Mouse (Mus musculus): Measurements from ENCODE around the gene Gpr107. TPM values are rescaled to one million over a fixed set of nuclear protein-coding genes. Genes with fewer than 3 reads are reported as not detected.

Gpr107 gene
- polyA plus RNA-seq, 1 experiment from 2014 or later = 41.9 TPM

DNA sequence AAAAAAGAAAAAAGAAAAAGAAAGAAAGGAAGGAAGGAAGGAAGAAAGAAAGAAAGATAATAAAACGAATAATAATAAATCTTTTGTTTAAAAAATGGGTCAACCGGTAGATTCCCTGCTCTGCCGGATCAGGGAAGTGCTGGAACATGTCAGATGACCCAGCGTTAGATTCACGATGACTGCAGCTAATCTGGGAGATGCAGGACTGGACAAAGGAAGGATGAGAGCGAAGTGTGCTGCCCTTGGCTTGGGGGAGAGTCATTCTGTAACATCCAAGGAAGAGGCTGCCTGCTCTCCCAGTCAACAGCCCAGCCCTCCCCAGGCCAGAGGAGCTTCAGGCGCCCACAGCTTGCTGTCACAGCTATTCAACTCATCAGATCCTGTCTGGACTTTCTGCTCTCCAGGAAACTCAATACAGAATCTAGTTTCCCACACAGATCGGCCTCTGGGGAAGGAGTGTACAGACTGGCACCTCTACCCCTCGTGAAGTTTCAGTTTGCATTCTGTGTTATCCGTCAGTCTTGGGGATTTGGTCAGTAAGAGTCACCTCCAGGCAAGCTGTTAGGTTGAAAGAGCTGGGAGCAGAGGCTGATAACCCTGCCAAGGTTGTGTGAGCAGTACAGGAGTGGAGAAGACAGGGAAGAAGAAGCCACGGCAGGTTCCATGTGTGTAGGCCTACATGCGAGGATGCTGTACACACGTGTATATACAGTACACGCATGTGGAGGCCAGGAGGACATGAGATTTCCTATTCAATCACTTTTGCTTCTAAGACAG lies 22.2 kb upstream of the Gpr107 start:
- no peak overlapping the region for H3K9ac ChIP-seq
- no peak overlapping the region for H3K4me2 ChIP-seq
- ATAC-seq (ENCODE audit: insufficient number of reproducible peaks, low FRiP score, low TSS enrichment, low read depth) = no peak
- 81% methylated on average over 14 of the region's 14 CpGs for WGBS
- no peaks in the 10 kb centered on the region for H3K27me3 ChIP-seq
- H3K27ac ChIP-seq = no peak overlapping the region
- no peaks in the 10 kb centered on the region for H3K9me3 ChIP-seq
- peaks cover 48% of the 10 kb centered on the region for H3K4me1 ChIP-seq
- H3K4me3 ChIP-seq = no peak overlapping the region
- H3K36me3 ChIP-seq = no peaks in the 10 kb centered on the region

DNA sequence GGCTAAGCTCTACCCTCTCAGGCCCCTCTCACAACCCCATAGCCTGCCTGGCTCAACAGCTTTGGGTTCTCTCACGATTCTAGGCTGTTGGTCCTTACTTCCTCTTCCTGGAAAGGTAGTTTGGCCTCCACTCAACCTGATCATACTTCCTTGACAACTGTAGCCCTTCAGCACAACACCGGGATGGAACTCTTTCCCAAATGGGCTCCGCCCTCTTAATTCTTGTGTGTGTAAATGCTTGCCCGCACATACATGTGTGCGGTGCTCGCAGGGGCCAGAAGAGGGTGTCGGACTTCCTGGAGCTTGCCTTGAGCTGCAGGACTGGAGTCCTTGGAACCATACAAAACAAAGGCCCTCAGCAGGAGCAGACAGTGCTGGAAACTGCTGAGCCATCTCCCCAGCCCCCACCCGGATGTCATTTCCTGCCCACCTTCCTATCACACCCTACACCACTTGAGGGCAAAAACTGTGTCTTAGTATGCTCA lies 21.3 kb upstream of the Gpr107 start:
- Histone ChIP-seq H3K9me3 (no peaks in the 10 kb centered on the region), H3K9ac (no peak overlapping the region), H3K4me1 (peaks cover 50% of the 10 kb centered on the region), H3K27me3 (no peaks in the 10 kb centered on the region), H3K36me3 (no peaks in the 10 kb centered on the region), H3K4me2 (no peak overlapping the region), H3K27ac (no peak overlapping the region; the same call in 1 of the 2 replicates), H3K4me3 (no peak overlapping the region)
- no peak for ATAC-seq (ENCODE audit: insufficient number of reproducible peaks, low FRiP score, low TSS enrichment, low read depth)
- 74% methylated on average over 8 of the region's 8 CpGs for WGBS

DNA sequence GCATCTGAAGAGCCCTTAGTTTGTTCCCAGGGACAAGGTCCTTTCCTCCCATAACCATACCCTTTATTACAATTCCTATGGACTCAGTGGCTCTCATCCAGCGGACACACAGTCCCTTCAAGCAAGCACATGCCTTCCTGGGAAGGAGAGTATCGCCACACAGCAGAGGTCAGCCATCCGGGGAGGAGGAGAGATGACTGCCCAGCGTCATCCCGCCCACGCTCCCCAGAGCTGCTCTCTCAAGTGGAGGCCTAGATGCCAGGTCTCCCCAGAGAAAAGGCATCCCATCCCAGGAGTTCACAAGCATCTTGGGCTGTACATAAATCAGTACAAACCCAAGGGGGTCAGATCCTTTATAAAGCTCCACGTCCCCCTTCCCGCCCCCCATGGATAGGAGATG lies 19.4 kb upstream of the Gpr107 start:
- H3K27me3 ChIP-seq = no peaks in the 10 kb centered on the region
- H3K4me1 ChIP-seq = peaks cover 42% of the 10 kb centered on the region
- H3K9me3 ChIP-seq = no peaks in the 10 kb centered on the region
- H3K9ac ChIP-seq = no peak overlapping the region
- no peak overlapping the region for H3K27ac ChIP-seq
- H3K4me2 ChIP-seq = no peak overlapping the region
- no peaks in the 10 kb centered on the region for H3K36me3 ChIP-seq
- no peak for ATAC-seq (ENCODE audit: insufficient number of reproducible peaks, low FRiP score, low TSS enrichment, low read depth)
- no peak overlapping the region for H3K4me3 ChIP-seq
- 61% methylated on average over 8 of the region's 8 CpGs for WGBS

GRCm38 (mm10) chr2:31133981-31134380 lies 18.1 kb upstream of the Gpr107 start:
- no peak overlapping the region for H3K4me3 ChIP-seq
- no peak for ATAC-seq (ENCODE audit: insufficient number of reproducible peaks, low FRiP score, low TSS enrichment, low read depth)
- H3K9me3 ChIP-seq = no peaks in the 10 kb centered on the region
- no peaks in the 10 kb centered on the region for H3K36me3 ChIP-seq
- no peak overlapping the region for H3K27ac ChIP-seq
- no peak overlapping the region for H3K9ac ChIP-seq
- H3K4me2 ChIP-seq = no peak overlapping the region
- no peaks in the 10 kb centered on the region for H3K27me3 ChIP-seq
- WGBS = 71% methylated on average over 3 of the region's 4 CpGs
- peaks cover 39% of the 10 kb centered on the region for H3K4me1 ChIP-seq

- Histone ChIP-seq H3K9me3 (no peaks in the 10 kb centered on the region), H3K4me3 (no peak overlapping the region), H3K36me3 (no peaks in the 10 kb centered on the region), H3K4me1 (peaks cover 39% of the 10 kb centered on the region), H3K9ac (no peak overlapping the region), H3K4me2 (no peak overlapping the region), H3K27ac (no peak overlapping the region), H3K27me3 (no peaks in the 10 kb centered on the region)
- no peak for ATAC-seq (ENCODE audit: insufficient number of reproducible peaks, low FRiP score, low TSS enrichment, low read depth)
- WGBS = 51% methylated on average over 13 of the region's 13 CpGs
Observed at GRCm38 (mm10) chr2:31135512-31135931, 16.6 kb upstream of the Gpr107 start.

DNA sequence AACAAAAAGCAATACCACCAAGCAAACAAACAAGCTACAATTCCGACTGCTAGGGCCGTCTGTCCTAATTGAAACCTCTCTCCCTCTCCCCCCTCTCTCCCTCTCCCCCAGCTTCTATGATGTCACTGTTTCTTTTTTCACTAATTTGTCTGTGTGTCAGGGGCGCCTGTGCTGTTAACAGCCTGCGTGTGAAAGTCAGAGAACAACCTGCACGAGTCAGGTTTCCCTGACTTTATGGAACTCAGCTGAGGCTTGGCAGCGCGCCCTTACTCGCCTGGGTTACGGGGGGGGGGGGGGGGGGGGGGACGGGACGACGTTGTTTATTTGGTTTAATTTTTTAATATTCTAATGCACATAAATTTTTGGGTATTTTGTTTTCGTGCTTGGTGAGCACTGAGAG lies 15.8 kb upstream of the Gpr107 start:
- Histone ChIP-seq H3K27ac (no peak overlapping the region), H3K9me3 (no peaks in the 10 kb centered on the region), H3K4me1 (peaks cover 38% of the 10 kb centered on the region), H3K9ac (no peak overlapping the region), H3K4me2 (no peak overlapping the region), H3K4me3 (no peak overlapping the region), H3K27me3 (no peaks in the 10 kb centered on the region), H3K36me3 (no peaks in the 10 kb centered on the region)
- ATAC-seq (ENCODE audit: insufficient number of reproducible peaks, low FRiP score, low TSS enrichment, low read depth) = no peak
- 19% methylated on average over 13 of the region's 13 CpGs for WGBS

GRCm38 (mm10) chr2:31137018-31137590 lies 15.0 kb upstream of the Gpr107 start:
- Histone ChIP-seq H3K27me3 (no peaks in the 10 kb centered on the region), H3K9ac (no peak overlapping the region), H3K4me2 (no peak overlapping the region), H3K4me1 (peaks cover 36% of the 10 kb centered on the region), H3K36me3 (no peaks in the 10 kb centered on the region), H3K27ac (no peak overlapping the region), H3K9me3 (no peaks in the 10 kb centered on the region), H3K4me3 (no peak overlapping the region)
- no peak for ATAC-seq (ENCODE audit: insufficient number of reproducible peaks, low FRiP score, low TSS enrichment, low read depth)
- 58% methylated on average over 14 of the region's 14 CpGs for WGBS

- ATAC-seq (ENCODE audit: insufficient number of reproducible peaks, low FRiP score, low TSS enrichment, low read depth) = no peak
- Histone ChIP-seq H3K9me3 (no peaks in the 10 kb centered on the region), H3K27ac (no peak overlapping the region), H3K4me2 (no peak overlapping the region), H3K27me3 (no peaks in the 10 kb centered on the region), H3K4me1 (peaks cover 42% of the 10 kb centered on the region), H3K9ac (no peak overlapping the region), H3K4me3 (no peak overlapping the region), H3K36me3 (no peaks in the 10 kb centered on the region)
- 79% methylated on average over 10 of the region's 10 CpGs for WGBS
Observed at GRCm38 (mm10) chr2:31139174-31139632, 12.9 kb upstream of the Gpr107 start.

DNA sequence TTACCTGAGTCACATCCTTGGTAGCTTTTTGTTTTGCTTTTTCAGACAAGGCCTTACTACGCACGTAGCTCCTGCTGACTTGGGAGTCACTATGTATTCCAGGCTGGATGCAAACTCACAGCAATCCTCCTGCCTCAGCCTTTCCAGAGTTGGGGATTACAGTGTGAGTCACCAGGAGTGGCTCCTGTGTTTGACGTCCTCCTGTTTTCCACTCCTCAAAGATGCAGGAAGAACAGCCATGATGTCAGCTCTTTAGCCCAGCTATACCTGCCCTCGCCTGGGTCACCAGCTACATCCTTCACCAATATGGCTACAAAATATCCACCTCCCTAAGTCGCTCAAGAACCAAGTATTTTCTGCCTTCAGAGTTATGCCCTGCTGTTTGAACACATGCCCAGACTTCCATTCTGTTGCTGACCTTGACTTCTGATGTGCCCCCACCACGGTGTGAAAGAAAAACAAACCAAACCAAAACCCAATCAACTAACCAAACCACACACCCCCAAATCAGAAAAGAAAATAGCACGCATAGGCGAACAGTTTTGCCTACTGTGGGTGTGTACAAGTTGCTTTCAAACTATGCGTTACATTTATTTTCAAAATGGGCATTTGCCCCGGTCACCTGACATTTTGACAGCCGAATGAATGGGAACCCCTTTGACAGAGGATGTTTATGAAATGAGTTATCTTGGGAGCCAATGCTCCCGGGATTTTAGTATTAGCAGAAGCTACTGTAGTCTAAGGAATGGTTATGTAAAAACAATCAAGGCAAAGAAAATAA lies 11.9 kb upstream of the Gpr107 start:
- WGBS = 82% methylated on average over 12 of the region's 12 CpGs
- peak overlapping the region; percentile 94 for H3K4me3 ChIP-seq
- H3K27ac ChIP-seq = no peak overlapping the region
- peak overlapping the region; percentile 75 for H3K4me2 ChIP-seq
- no peaks in the 10 kb centered on the region for H3K36me3 ChIP-seq
- no peak for ATAC-seq (ENCODE audit: insufficient number of reproducible peaks, low FRiP score, low TSS enrichment, low read depth)
- no peak overlapping the region for H3K9ac ChIP-seq
- no peaks in the 10 kb centered on the region for H3K27me3 ChIP-seq
- H3K4me1 ChIP-seq = peaks cover 42% of the 10 kb centered on the region
- H3K9me3 ChIP-seq = no peaks in the 10 kb centered on the region

GRCm38 (mm10) chr2:31140772-31141073 lies 11.4 kb upstream of the Gpr107 start:
- peak overlapping the region; percentile 75 for H3K4me2 ChIP-seq
- H3K4me3 ChIP-seq = peak overlapping the region; percentile 94
- no peaks in the 10 kb centered on the region for H3K27me3 ChIP-seq
- 7% methylated on average over 10 of the region's 10 CpGs for WGBS
- no peaks in the 10 kb centered on the region for H3K9me3 ChIP-seq
- ATAC-seq (ENCODE audit: insufficient number of reproducible peaks, low FRiP score, low TSS enrichment, low read depth) = no peak
- H3K36me3 ChIP-seq = no peaks in the 10 kb centered on the region
- peaks cover 37% of the 10 kb centered on the region for H3K4me1 ChIP-seq
- peak overlapping the region; percentile 94 for H3K9ac ChIP-seq
- H3K27ac ChIP-seq = no peak overlapping the region

DNA sequence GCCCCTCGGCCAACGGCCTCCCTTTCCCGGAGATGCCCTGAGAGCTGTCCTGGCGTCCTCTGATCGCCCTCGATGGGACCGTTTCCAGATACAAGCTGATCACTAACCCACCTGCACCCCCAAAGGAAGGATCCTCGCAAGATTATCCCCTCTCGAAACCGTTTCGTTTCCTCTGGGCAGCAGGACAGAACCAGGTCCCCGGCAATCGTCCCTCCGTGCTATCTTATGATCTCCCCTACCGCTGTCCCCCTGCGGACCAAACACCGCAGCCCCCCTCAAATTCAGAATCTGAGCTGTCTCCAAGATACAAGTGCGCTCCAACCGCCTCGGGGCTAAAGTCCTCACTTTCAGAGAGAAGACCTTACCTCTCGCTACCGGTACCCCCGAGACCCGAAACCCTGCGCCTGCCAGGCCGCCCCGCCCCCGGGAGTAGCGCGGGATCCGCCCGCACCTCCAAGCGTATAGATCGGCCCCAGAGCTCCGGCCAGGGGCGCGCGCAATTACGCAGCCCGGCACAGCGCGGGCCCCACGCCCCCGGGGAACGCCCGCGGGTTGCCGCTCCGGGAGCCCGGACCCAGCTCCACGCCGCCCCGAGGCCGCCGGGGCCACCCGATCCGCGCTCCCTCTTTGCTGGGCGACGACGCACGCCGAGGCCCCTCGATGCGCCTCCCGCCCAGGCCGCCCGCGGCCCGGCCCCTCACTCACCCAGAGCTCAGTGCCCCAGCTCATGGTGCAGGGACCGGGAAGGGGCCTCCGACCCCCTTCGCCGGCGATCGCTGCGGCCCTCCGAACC lies 10.8 kb upstream of the Gpr107 start:
- Histone ChIP-seq H3K27ac (peak overlapping the region; percentile 91), H3K9me3 (no peaks in the 10 kb centered on the region), H3K9ac (peak overlapping the region; percentile 94), H3K36me3 (peaks cover 4% of the 10 kb centered on the region), H3K27me3 (no peaks in the 10 kb centered on the region), H3K4me1 (peaks cover 33% of the 10 kb centered on the region), H3K4me3 (peak overlapping the region; percentile 94), H3K4me2 (peak overlapping the region; percentile 75)
- peak; percentile 68 for ATAC-seq (ENCODE audit: insufficient number of reproducible peaks, low FRiP score, low TSS enrichment, low read depth)
- WGBS = under 1% methylated on average over 72 of the region's 78 CpGs

Measured in limb, embryonic 15.5 days (tissue).